Mouse (Mus musculus): ENCODE results near the gene Cpa2. TPM values are rescaled to one million over a fixed set of nuclear protein-coding genes. Genes with fewer than 3 reads are reported as not detected.

Gene Cpa2
- polyA plus RNA-seq, 2 experiments, result 0.60 to 2.1 TPM

GRCm38 (mm10) chr6:30510291-30510690 lies 31.1 kb upstream of the Cpa2 start:
- DNase-seq (ENCODE audit: low read depth in 3 of 3, low spot score in 3 of 3) (no peak), ATAC-seq (ENCODE audit: insufficient read depth) (no peak)
- Histone ChIP-seq H3K4me1 (replicated peaks; ENCODE audit: control insufficient read depth in 2 of 2, insufficient read depth in 2 of 2, low read length in 1 of 2) (peaks cover 10 to 12% of the 10 kb centered on the region in 2 experiments), H3K27ac (peak overlapping the region; percentile 77), H3K4me3 (ENCODE audit: insufficient read depth in 1 of 2, low read depth in 2 of 2, low read length in 2 of 2) (peak overlapping the region in 1 of 2 experiments; percentile 80; a peak in 2 of 4 replicates), H3K4me2 (ENCODE audit: low read depth) (peak overlapping the region; percentile 71), H3K9ac (replicated peaks) (peak overlapping the region; percentile 48), H3K36me3 (replicated peaks; ENCODE audit: control insufficient read depth, insufficient read depth, low read depth) (peaks cover 20% of the 10 kb centered on the region), H3K27me3 (ENCODE audit: control insufficient read depth, insufficient read depth, low read length) (no peaks in the 10 kb centered on the region), H3K9me3 (ENCODE audit: control insufficient read depth, low read length) (no peaks in the 10 kb centered on the region)
- 67% methylated on average over 5 of the region's 5 CpGs for WGBS (ENCODE audit: insufficient replicate concordance)
- TF ChIP-seq CTCF (IDR thresholded peaks at IDR 0.05; ENCODE audit: low read depth), result no peak
- TF ChIP-seq EP300 (IDR thresholded peaks at IDR 0.05; ENCODE audit: low read depth), result no peak

- Histone ChIP-seq H3K9me3 (ENCODE audit: control insufficient read depth, low read length) (no peaks in the 10 kb centered on the region), H3K36me3 (replicated peaks; ENCODE audit: control insufficient read depth, insufficient read depth, low read depth) (no peaks in the 10 kb centered on the region), H3K4me3 (ENCODE audit: insufficient read depth in 1 of 2, low read depth in 2 of 2, low read length in 2 of 2) (no peak overlapping the region), H3K27me3 (ENCODE audit: control insufficient read depth, insufficient read depth, low read length) (no peaks in the 10 kb centered on the region), H3K9ac (replicated peaks) (no peak overlapping the region), H3K4me1 (replicated peaks; ENCODE audit: control insufficient read depth in 2 of 2, insufficient read depth in 2 of 2, low read length in 1 of 2) (peaks cover 5 to 7% of the 10 kb centered on the region in 2 experiments), H3K4me2 (ENCODE audit: low read depth) (no peak overlapping the region), H3K27ac (no peak overlapping the region)
- WGBS (ENCODE audit: insufficient replicate concordance), result 34% methylated on average over 9 of the region's 9 CpGs
- no peak for ATAC-seq (ENCODE audit: insufficient read depth)
- TF ChIP-seq EP300 (IDR thresholded peaks at IDR 0.05; ENCODE audit: low read depth) (no peak), CTCF (IDR thresholded peaks at IDR 0.05; ENCODE audit: low read depth) (no peak)
- DNase-seq (ENCODE audit: low read depth in 3 of 3, low spot score in 3 of 3), result no peak
Measured at GRCm38 (mm10) chr6:30514242-30514641, 27.1 kb upstream of the Cpa2 start.

- DNase-seq (ENCODE audit: low read depth in 3 of 3, low spot score in 3 of 3) (no peak), ATAC-seq (ENCODE audit: insufficient read depth) (no peak)
- Histone ChIP-seq H3K27me3 (ENCODE audit: control insufficient read depth, insufficient read depth, low read length) (no peaks in the 10 kb centered on the region), H3K36me3 (replicated peaks; ENCODE audit: control insufficient read depth, insufficient read depth, low read depth) (no peaks in the 10 kb centered on the region), H3K9me3 (ENCODE audit: control insufficient read depth, low read length) (no peaks in the 10 kb centered on the region), H3K27ac (no peak overlapping the region), H3K9ac (replicated peaks) (no peak overlapping the region), H3K4me1 (replicated peaks; ENCODE audit: control insufficient read depth in 2 of 2, insufficient read depth in 2 of 2, low read length in 1 of 2) (no peaks in the 10 kb centered on the region), H3K4me3 (ENCODE audit: insufficient read depth in 1 of 2, low read depth in 2 of 2, low read length in 2 of 2) (no peak overlapping the region), H3K4me2 (ENCODE audit: low read depth) (no peak overlapping the region)
- TF ChIP-seq CTCF (IDR thresholded peaks at IDR 0.05; ENCODE audit: low read depth), result peak; percentile 23; the same call in 1 of the 2 replicates
- no peak for TF ChIP-seq EP300 (IDR thresholded peaks at IDR 0.05; ENCODE audit: low read depth)
- WGBS (ENCODE audit: insufficient replicate concordance), result 49% methylated on average over 11 of the region's 11 CpGs
Measured at GRCm38 (mm10) chr6:30520400-30520799, 21.0 kb upstream of the Cpa2 start.

GRCm38 (mm10) chr6:30525456-30526332 lies 15.7 kb upstream of the Cpa2 start:
- no peak overlapping the region for H3K4me2 ChIP-seq (ENCODE audit: low read depth)
- WGBS (ENCODE audit: insufficient replicate concordance), result 55% methylated on average over 7 of the region's 7 CpGs
- no peaks in the 10 kb centered on the region for H3K9me3 ChIP-seq (ENCODE audit: control insufficient read depth, low read length)
- no peaks in the 10 kb centered on the region for H3K36me3 ChIP-seq (replicated peaks; ENCODE audit: control insufficient read depth, insufficient read depth, low read depth)
- no peak for TF ChIP-seq CTCF (IDR thresholded peaks at IDR 0.05; ENCODE audit: low read depth)
- TF ChIP-seq EP300 (IDR thresholded peaks at IDR 0.05; ENCODE audit: low read depth), result no peak
- peaks cover 0 to 2% of the 10 kb centered on the region in 2 experiments; a peak in 1 of 4 replicates for H3K4me1 ChIP-seq (replicated peaks; ENCODE audit: control insufficient read depth in 2 of 2, insufficient read depth in 2 of 2, low read length in 1 of 2)
- no peak overlapping the region for H3K27ac ChIP-seq
- no peak for DNase-seq (ENCODE audit: low read depth in 3 of 3, low spot score in 3 of 3)
- H3K27me3 ChIP-seq (ENCODE audit: control insufficient read depth, insufficient read depth, low read length), result no peaks in the 10 kb centered on the region
- no peak overlapping the region for H3K4me3 ChIP-seq (ENCODE audit: insufficient read depth in 1 of 2, low read depth in 2 of 2, low read length in 2 of 2)
- H3K9ac ChIP-seq (replicated peaks), result no peak overlapping the region
- no peak for ATAC-seq (ENCODE audit: insufficient read depth)

Measured in liver, embryonic 14.5 days (tissue).